Mouse (Mus musculus): ENCODE data around the gene Reep6.
A peak's percentile ranks its signal among the peaks of the same experiment; 100 is the strongest.
"Not testable (repeated sequence)": the region's sequence is repeated elsewhere in the genome, so short reads cannot be mapped to it uniquely, and the experiment has no call there.

The Reep6 gene

GRCm38 (mm10) chr10:80325045-80325444 lies 4.7 kb upstream of the Reep6 start:
- no peak for DNase-seq (ENCODE audit: low read depth, low spot score)

GRCm38 (mm10) chr10:80330084-80330483 lies 331 bp downstream of the Reep6 start:
- DNase-seq (ENCODE audit: low read depth, low spot score), result no peak

- no peak for DNase-seq (ENCODE audit: low read depth, low spot score)
Observed at GRCm38 (mm10) chr10:80330888-80331287, 1.1 kb downstream of the Reep6 start.

GRCm38 (mm10) chr10:80331636-80332524 lies 2.1 kb downstream of the Reep6 start:
- no peak for DNase-seq (ENCODE audit: low read depth, low spot score)

GRCm38 (mm10) chr10:80332525-80332989 lies 2.8 kb downstream of the Reep6 start:
- no peak for DNase-seq (ENCODE audit: low read depth, low spot score)

- no peak for DNase-seq (ENCODE audit: low read depth, low spot score)
Observed at GRCm38 (mm10) chr10:80336263-80336662, 6.5 kb downstream of the Reep6 start.

GRCm38 (mm10) chr10:80339941-80340750 lies 10.4 kb downstream of the Reep6 start:
- peak; percentile 87 for DNase-seq (ENCODE audit: low read depth, low spot score)

- DNase-seq (ENCODE audit: low read depth, low spot score), result no peak
Observed at GRCm38 (mm10) chr10:80341026-80341425, 11.3 kb downstream of the Reep6 start.

- DNase-seq (ENCODE audit: low read depth, low spot score), result no peak
Observed at GRCm38 (mm10) chr10:80341491-80342304, 11.9 kb downstream of the Reep6 start.

- DNase-seq (ENCODE audit: low read depth, low spot score), result no peak
Observed at GRCm38 (mm10) chr10:80342305-80342748, 12.6 kb downstream of the Reep6 start.

GRCm38 (mm10) chr10:80342749-80343424 lies 13.1 kb downstream of the Reep6 start:
- DNase-seq (ENCODE audit: low read depth, low spot score), result peak; percentile 59

GRCm38 (mm10) chr10:80343425-80343895 lies 13.7 kb downstream of the Reep6 start:
- DNase-seq (ENCODE audit: low read depth, low spot score), result no peak

- DNase-seq (ENCODE audit: low read depth, low spot score), result no peak
Observed at GRCm38 (mm10) chr10:80344131-80344661, 14.4 kb downstream of the Reep6 start.

GRCm38 (mm10) chr10:80345122-80345521 lies 15.4 kb downstream of the Reep6 start:
- no peak for DNase-seq (ENCODE audit: low read depth, low spot score)

GRCm38 (mm10) chr10:80345929-80346328 lies 16.2 kb downstream of the Reep6 start:
- DNase-seq (ENCODE audit: low read depth, low spot score), result not testable (repeated sequence)

- DNase-seq (ENCODE audit: low read depth, low spot score), result no peak
Observed at GRCm38 (mm10) chr10:80347514-80347967, 17.8 kb downstream of the Reep6 start.

GRCm38 (mm10) chr10:80348244-80348781 lies 18.6 kb downstream of the Reep6 start, which contains the start of gene Adamtsl5:
Gene Adamtsl5, minus strand, starts transcription at chr10:80348412.
- no peak for DNase-seq (ENCODE audit: low read depth, low spot score)

- DNase-seq (ENCODE audit: low read depth, low spot score), result no peak
Observed at GRCm38 (mm10) chr10:80348981-80349380, 19.2 kb downstream of the Reep6 start.

GRCm38 (mm10) chr10:80350292-80350691 lies 20.5 kb downstream of the Reep6 start:
- DNase-seq (ENCODE audit: low read depth, low spot score), result peak; percentile 89

- no peak for DNase-seq (ENCODE audit: low read depth, low spot score)
Observed at GRCm38 (mm10) chr10:80351896-80352295, 22.1 kb downstream of the Reep6 start.

All from forelimb bud, embryonic 11.5 days (tissue).